Mouse (Mus musculus) kidney, adult 8-10 months (tissue): ENCODE measurements around the gene Adora1.
A peak's percentile ranks its signal among the peaks of the same experiment; 100 is the strongest.

Source experiments
- DNase-seq, 2 experiments: peaks; one replicate each; pipeline ENCODE4 v3.0.0; 2022

The Adora1 gene

GRCm38 (mm10) chr1:134236142-134236541 is 911 bp upstream of the Adora1 start:
- no peak for DNase-seq

- DNase-seq, result peak in 1 of 2 experiments; percentile 19
These were observed 508 bp downstream of the Adora1 start for GRCm38 (mm10) chr1:134234455-134235390.

DNA sequence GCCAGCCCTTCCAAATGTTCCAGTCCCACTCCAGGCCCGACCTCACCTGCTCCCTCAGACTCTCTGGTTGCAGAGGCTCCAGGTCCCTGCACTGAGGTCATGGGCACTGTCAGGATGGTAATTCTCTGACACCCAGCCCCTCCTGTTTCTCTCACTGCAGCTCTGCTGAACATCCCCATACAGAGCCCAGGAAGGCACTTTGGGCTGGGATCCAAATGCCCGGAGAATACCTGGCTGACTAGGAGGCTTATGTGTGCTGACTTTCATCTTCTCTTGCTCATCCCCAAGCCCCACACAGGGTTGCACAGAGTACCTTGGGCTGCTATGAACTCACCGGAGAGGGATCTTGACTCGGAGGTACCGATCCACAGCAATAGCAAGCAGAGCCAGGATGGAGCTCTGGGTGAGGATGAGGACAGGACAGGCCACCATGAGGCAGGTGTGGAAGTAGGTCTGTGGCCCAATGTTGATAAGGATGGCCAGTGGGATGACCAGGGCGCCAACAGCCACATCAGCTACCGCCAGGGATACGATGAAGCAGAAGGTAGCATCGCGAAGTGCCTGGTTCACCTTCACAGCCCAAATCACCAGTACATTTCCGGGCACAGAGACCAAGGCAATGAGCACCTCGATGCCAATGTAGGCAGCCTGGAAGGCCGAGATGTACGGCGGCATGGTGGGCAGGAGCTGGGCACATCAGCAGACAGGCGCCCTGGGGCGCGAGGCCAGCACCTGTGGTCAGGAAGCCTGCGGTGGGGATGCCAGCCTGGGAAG is 1.4 kb downstream of the Adora1 start:
- no peak for DNase-seq

GRCm38 (mm10) chr1:134232778-134233531 is 2.3 kb downstream of the Adora1 start:
- DNase-seq, result peak; percentile 47 to 63

- DNase-seq, result no peak
These were observed 2.9 kb downstream of the Adora1 start for GRCm38 (mm10) chr1:134232326-134232725.

DNA sequence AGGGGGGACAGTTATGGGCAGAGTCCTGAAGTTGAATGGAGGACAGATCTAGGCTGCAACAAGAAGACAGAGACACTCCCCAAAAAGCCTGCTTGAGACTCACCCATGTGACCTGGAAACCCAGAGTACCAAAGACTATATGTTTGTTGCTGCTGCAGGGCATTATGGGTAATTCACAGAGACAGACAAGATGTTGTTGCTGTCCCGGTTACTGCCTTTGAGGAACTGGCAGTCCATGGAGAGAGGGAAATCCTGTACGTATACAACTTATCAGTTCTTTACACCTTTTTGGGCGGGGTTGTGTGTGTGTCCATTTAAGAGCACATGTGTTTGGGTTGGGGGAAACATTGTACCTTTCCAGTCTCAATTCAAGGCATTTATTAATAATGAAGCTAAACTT is 3.5 kb downstream of the Adora1 start:
- no peak for DNase-seq

DNA sequence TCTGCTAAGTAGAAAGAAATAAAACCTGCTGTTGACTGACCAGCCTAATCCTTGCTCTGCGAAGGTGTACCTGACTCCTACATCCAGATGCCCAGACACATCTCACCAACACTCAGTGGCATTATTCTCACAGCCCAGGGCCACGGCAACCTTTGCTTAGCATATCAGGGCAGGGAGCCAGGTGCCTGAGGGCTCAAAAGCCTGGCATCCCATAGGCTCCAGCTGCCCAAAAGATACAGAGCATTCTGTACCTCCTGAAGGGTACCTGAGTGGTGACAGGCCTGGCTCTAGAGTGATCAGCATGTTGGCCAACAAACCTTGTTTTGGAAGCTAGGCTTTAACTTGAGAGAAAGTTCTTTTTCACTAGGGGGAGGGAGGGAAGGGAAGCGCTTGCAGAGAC is 4.0 kb downstream of the Adora1 start:
- DNase-seq, result no peak

DNA sequence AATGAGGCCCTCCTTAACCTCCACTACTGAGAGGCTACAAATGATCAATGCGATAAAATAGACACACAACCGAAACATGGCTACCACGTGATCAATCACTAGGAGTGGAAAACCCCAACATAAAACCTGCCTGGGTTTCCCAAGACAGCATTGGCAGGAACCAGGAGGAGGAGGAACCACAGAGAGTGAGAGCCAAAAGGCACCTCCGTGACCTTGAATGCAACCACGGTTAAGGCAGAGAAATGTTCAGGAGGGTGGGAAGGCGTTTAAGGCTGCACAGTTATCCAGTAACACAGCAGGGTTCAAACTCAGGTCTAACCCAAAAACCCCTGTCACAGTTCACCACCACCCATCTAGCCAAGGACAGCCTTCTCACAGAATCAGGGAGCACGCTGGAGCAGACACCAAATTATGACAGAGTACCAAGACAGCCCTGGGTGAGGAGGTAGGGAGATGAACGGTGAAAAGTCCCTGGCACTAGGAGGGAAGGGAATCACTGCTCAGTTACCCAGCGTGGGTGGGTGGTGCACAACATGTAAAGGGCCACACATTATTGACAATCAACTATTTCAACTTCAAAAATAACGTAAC is 4.5 kb downstream of the Adora1 start:
- DNase-seq, result no peak

GRCm38 (mm10) chr1:134229806-134230575 is 5.2 kb downstream of the Adora1 start:
- DNase-seq, result no peak

GRCm38 (mm10) chr1:134226739-134227138 is 8.5 kb downstream of the Adora1 start:
- DNase-seq, result no peak

DNA sequence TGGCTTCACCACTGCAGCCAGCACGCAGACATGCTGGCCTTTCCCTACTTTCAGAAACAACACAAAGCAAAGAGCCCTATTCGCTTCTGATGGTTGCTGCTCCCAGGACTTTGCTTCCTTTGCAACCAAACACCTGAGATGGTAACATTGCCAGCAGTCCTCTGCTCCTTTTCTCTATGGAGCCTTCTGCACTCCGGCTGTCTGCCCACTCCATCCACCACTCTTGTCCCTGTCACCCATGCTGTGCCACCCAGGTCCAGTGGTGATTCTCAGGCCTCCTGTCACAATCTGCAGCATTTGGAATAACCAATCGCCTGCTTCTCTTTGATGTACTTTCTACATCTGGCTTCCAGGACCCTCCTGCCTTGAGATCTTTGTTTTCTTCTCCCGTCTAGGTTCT is 9.9 kb downstream of the Adora1 start:
- no peak for DNase-seq

GRCm38 (mm10) chr1:134224649-134225227 is 10.5 kb downstream of the Adora1 start:
- no peak for DNase-seq

DNA sequence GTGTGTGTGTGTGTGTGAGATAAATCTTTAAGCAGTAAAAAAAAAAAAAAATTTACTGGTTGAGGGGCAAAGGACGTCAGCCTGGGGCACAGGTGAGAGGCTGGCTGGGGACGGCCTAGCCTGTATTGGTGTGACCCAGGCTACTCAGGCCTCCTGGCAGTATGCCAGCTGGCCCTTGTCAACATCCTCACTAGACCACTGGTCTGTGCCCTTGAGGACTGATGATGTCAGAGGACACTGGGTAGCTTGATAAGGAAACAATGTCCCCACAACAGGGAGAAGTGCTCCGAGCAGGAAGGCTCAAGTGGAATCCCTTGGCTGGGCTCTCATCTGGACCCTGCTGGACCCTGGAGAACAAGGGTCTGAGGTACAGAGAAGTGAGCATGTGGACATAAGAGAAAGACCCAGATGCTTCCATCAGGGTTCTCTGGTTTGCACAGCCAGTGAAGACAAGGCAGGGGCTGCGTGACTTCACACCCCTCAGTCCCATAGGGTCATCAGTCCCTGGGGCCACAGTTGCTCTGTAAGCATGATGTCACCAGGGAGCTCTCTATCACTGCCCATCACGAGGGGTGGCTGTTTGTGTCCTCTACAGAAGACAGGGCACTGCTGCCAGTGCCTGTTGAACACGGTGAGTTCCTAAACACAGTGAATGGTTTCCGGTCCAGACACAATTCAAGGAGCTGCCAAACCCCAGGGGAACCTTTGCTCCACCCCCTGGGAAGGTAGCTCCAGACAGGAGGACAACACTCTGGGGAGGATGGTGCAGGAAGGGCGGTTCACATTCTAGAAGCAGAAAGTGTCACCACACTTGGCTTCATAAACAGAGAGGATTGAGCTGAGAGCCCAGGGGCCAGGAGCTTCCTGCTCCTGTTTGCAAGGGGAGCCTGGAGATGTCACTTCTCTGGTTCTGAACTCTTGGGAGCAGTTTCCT is 12.8 kb downstream of the Adora1 start:
- DNase-seq, result peak; percentile 63 to 70

GRCm38 (mm10) chr1:134221172-134221571 is 14.1 kb downstream of the Adora1 start:
- no peak for DNase-seq

DNA sequence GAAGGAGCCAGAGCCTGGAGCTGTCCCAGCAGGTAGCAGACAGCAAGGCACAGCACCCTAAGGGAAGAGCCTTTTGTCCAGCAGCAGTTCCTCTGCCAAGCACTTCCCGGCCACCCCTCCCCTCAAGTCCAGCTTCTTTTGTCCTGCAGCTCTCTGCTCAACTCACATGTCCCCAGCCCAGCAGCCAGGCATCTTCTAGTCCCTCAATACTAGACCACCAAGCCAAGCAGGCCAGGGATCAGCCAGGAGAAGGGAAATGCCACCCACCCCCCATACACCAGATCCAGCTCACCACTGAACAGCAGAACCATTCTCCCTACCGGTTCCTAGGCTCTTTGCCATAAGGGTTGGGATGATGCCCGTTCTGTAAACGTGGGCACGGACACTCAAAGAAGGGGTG is 15.6 kb downstream of the Adora1 start:
- no peak for DNase-seq

- DNase-seq, result no peak
These were observed 17.3 kb downstream of the Adora1 start for GRCm38 (mm10) chr1:134217942-134218341.

- DNase-seq, result peak; percentile 46 to 58
These were observed 18.2 kb downstream of the Adora1 start for GRCm38 (mm10) chr1:134217028-134217481.

- DNase-seq, result no peak
These were observed 18.6 kb downstream of the Adora1 start for GRCm38 (mm10) chr1:134216629-134216971.

DNA sequence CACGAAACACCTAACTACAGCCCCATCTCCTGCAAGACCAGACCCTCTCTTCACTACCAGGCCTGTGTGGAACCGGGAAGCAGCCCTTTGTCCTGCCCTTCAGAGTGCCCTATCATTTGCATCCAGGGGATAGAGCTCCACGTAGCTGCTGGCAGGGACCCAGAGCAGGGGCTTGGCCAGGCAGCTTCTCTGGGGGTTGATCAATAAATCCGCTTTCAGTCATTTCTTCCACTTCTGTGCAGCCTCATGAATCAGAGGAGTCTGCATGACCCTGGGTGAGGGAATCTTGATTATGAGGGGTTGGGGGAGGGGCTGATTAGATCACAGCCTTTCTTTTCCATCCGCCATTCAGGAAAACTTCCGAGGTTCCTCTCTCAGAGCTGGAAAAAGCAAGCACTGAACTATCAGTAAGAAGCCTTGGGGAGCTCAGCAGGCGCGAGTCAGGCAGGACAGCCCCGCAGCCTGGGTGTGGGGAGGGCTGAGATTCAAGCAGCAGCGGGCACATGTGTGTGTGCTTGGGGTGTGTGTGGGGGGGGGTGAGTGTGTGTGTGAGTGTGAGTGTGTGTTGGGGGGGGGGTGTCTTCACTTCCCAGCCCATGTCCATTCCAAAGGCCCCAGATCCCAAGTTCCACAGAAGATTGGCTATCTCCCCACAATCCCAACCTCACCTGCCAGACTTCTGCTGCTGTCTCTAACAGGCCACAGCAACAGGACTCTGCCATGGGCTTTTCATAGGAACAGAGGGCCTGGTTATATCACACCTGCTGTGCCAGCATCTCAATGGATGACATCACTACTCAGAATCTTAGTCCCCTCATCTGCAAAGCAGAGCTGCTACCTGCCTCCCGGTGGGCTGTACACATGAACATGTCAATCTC is 19.2 kb downstream of the Adora1 start:
- no peak for DNase-seq
